Mouse (Mus musculus) erythroblast, embryonic 14.5 days (primary cell): ENCODE data around the gene Susd2. TPM values are rescaled to one million over a fixed set of nuclear protein-coding genes. Genes with fewer than 3 reads are reported as not detected.

Experiments used
- H3K27me3 ChIP-seq: 2 replicates; pipeline ENCODE4 v1.6.1; 2012; ENCODE audit warnings: inconsistent platforms; ENCODE audit not compliant: control insufficient read depth
- H3K36me3 ChIP-seq: 2 replicates; pipeline ENCODE4 v1.6.1; 2012; ENCODE audit warnings: mild to moderate bottlenecking, inconsistent platforms; ENCODE audit not compliant: control insufficient read depth
- H3K4me1 ChIP-seq: 2 replicates; pipeline ENCODE4 v1.6.1; 2012; ENCODE audit warnings: inconsistent platforms; ENCODE audit not compliant: control insufficient read depth
- H3K4me3 ChIP-seq: replicated peaks from 2 replicates; pipeline ENCODE3; 2012; ENCODE audit warnings: moderate library complexity, mild to moderate bottlenecking, inconsistent platforms
- H3K9me3 ChIP-seq: 2 replicates; pipeline ENCODE4 v1.6.1; 2012; ENCODE audit warnings: low read length, inconsistent platforms, mixed read lengths; ENCODE audit not compliant: control insufficient read depth
- GATA1 ChIP-seq: IDR thresholded peaks from 2 replicates; pipeline ENCODE4 v1.6.1; 2012; ENCODE audit warnings: low read length, inconsistent platforms, mixed read lengths
- TAL1 ChIP-seq: IDR thresholded peaks from 3 replicates; pipeline ENCODE4 v1.6.1; 2012; ENCODE audit warnings: low read length, inconsistent platforms, mixed read lengths
- polyA plus RNA-seq: library from polyadenylated mRNA; stranded (reverse); fragments of >175 nt; gene quantifications from 2 replicates; pipeline ENCODE4 v1.2.3, GENCODE M21; 2012

The Susd2 gene
- polyA plus RNA-seq, 1 experiment: 0.05 TPM

DNA sequence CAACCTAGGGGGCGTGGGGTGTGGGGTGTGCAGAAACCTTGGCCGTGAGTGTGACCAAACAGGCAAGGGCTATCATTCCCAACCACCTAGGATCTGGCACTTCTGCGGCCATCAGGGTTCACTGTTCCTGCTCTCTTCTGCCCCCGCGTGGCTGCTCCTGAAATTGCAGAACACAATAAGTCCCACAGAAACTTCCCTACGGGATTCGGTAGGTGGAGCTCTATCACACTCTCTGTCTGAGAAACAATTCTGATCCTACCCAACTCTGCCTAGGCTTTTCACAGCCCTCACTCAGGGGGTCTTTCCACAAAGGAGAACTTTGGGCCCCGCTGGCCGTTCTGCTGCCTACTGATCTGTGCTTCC is 8.1 kb downstream of the Susd2 start:
- no peak overlapping the region for H3K4me3 ChIP-seq
- H3K9me3 ChIP-seq: no peaks in the 10 kb centered on the region
- H3K36me3 ChIP-seq: no peaks in the 10 kb centered on the region
- TF ChIP-seq GATA1 (no peak), TAL1 (no peak)
- peaks cover 9% of the 10 kb centered on the region for H3K4me1 ChIP-seq
- peaks cover 3% of the 10 kb centered on the region; the same call in 1 of the 2 replicates for H3K27me3 ChIP-seq

DNA sequence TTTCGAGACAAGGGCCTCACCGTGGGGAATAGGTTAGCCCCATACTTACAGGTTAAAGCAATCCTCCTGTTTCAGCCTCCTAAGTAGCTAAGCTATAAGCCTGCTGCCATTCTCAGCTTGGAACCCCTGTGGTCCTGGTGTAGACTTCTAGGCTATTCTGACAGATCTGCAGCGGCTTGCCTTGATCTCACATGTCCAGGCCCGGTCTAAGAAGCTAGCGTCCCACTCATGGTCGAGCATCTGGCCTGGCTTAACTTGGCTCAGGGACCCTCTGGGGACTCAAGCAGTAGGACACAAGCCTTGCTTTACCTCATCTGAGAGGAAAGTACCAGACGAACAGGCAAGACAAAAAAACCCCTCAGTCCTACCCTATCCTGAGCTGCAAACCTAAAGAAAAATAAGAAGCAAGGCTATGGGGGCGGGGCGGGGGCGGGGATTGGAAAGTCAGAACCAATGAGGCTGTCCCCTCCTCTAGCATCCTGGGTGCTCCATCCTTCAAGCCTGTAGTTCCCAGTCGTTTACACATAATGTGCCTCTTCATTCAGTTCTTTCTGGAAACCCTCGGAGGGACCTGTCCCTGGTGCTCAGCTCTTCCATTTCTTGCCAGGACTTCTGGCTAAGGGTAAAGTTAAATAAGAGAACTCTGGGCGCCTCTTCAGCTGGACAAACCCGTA is 8.7 kb downstream of the Susd2 start:
- Histone ChIP-seq H3K4me3 (no peak overlapping the region), H3K4me1 (peaks cover 9% of the 10 kb centered on the region), H3K27me3 (peaks cover 3% of the 10 kb centered on the region; the same call in 1 of the 2 replicates), H3K9me3 (no peaks in the 10 kb centered on the region), H3K36me3 (no peaks in the 10 kb centered on the region)
- TF ChIP-seq GATA1 (no peak), TAL1 (no peak)

DNA sequence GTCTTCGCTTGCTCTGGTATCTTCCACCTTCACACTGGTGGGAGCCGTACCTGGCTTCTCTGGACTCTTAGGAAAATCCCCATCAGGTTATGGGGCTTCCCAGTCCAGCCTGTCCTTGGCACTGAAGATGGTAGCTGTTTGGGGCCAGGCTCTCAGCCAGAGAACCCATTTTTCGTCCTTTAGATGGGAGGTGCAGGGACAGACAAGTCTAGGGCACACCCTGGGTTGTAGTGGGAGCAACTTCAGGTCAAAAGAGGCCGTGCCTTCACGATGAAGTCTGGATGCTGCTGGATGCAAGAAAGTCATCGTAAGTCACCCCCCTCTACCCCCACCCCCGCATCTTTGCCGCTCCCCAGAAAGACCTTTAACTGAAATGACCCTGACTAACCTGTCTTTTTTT is 9.2 kb downstream of the Susd2 start:
- no peaks in the 10 kb centered on the region for H3K36me3 ChIP-seq
- TF ChIP-seq GATA1 (no peak), TAL1 (no peak)
- no peak overlapping the region for H3K4me3 ChIP-seq

DNA sequence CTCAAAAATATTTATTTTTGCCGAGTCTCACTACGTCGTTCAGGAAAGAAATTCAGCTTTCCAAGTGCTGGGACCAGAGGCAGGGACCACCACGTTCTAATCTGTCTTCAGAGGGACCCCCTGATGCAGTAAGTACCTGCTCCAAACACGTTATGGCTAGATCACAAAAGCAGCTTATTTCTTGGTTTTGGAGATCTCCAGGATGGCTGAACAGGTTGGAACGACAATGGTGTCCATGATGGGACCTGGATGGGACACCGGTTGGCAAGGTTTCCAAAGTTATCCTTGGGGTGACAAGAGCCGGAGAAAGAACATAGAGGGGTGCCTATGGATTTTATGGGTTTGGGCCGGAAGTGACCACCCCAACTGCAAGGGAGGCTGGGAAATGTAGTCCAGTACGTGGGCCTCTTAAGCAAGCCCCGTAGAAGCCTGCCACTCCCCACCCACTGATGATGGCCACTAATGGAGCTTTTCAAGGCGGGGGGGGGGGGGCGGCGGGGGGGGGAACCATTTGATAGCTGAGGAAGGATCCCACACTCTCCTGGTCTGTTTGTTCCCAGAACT is 10.2 kb downstream of the Susd2 start:
- Histone ChIP-seq H3K9me3 (peaks cover 3% of the 10 kb centered on the region; the same call in 1 of the 2 replicates), H3K4me3 (no peak overlapping the region), H3K27me3 (peaks cover 3% of the 10 kb centered on the region; the same call in 1 of the 2 replicates), H3K36me3 (no peaks in the 10 kb centered on the region), H3K4me1 (peaks cover 13% of the 10 kb centered on the region)
- TF ChIP-seq TAL1 (no peak), GATA1 (no peak)

More for the DNA sequence above, 9.2 kb downstream of the Susd2 start:
- Histone ChIP-seq H3K27me3 (peaks cover 3% of the 10 kb centered on the region; the same call in 1 of the 2 replicates), H3K9me3 (peaks cover 3% of the 10 kb centered on the region; the same call in 1 of the 2 replicates), H3K4me1 (peaks cover 13% of the 10 kb centered on the region)

DNA sequence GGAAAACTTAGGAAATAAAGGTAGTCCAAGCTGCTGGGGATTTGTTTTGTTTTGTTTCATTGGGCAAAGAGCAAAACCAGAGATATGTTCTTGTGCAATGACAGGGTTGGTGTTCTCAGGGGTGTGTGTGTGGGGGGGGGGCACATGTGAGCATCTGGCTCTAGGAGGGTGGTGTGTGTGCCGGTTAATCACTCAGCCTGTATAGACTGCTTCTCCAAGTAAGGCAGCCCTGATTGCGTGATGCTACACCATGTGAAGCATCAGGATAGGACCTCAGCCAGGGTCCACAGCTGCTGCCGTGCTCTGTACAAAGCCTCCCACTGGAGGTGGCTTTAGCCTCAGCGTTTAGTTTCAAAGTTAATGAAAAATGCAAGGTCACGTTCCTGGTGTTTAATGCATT is 10.8 kb downstream of the Susd2 start:
- H3K27me3 ChIP-seq: peaks cover under 1% of the 10 kb centered on the region; the same call in 1 of the 2 replicates
- H3K36me3 ChIP-seq: no peaks in the 10 kb centered on the region
- peaks cover 14% of the 10 kb centered on the region for H3K4me1 ChIP-seq
- H3K4me3 ChIP-seq: no peak overlapping the region
- H3K9me3 ChIP-seq: peaks cover 3% of the 10 kb centered on the region; the same call in 1 of the 2 replicates
- TF ChIP-seq TAL1 (no peak), GATA1 (no peak)

DNA sequence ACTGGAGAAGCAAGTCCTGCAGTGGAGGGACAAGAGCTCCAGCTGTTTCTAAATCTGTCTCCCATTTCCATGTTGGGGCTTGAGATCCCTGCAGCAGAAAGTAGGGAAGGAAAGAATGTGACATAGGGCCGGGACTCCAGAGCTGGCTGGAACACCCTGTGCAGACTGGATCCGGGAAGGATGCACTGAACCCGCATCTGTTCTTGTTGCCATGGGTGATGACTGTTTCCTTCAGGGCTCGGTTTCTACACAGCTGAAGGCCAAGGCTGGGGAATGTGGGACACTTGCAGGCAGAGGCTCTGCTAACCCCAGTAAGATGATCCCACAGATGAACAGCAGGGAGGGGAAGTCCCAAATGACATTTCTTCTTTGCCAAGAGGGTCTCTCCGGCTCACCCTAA is 11.2 kb downstream of the Susd2 start:
- no peak for TF ChIP-seq GATA1
- no peak for TF ChIP-seq TAL1
- H3K27me3 ChIP-seq: no peaks in the 10 kb centered on the region; the same call in 1 of the 2 replicates
- no peak overlapping the region for H3K4me3 ChIP-seq

DNA sequence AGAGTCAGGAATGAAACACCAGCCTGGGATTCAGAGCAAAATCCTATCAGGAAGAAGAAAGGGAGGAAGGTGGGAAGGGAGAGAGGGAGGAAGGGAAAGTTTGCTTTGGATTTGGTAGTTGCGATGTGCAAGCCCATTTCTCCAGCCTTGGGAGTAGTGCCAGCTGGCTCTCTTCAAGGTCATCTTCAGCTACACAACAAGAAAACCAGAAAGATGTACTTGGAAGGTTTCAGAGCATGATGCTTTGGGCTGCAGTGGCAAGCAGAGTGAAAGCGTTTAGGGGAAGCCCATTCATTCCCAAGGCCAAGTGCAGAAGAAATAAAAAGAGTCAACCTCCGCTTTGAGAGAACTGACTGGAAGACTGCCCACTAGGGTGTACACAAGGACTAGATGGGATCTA is 16.3 kb downstream of the Susd2 start:
- TF ChIP-seq TAL1: no peak
- H3K27me3 ChIP-seq: no peaks in the 10 kb centered on the region
- H3K4me3 ChIP-seq: no peak overlapping the region
- peaks cover 10% of the 10 kb centered on the region for H3K4me1 ChIP-seq
- no peaks in the 10 kb centered on the region for H3K36me3 ChIP-seq
- H3K9me3 ChIP-seq: peaks cover 3% of the 10 kb centered on the region; the same call in 1 of the 2 replicates

More for the DNA sequence above, 11.2 kb downstream of the Susd2 start:
- Histone ChIP-seq H3K36me3 (no peaks in the 10 kb centered on the region), H3K4me1 (peaks cover 17% of the 10 kb centered on the region), H3K9me3 (peaks cover 3% of the 10 kb centered on the region; the same call in 1 of the 2 replicates)

DNA sequence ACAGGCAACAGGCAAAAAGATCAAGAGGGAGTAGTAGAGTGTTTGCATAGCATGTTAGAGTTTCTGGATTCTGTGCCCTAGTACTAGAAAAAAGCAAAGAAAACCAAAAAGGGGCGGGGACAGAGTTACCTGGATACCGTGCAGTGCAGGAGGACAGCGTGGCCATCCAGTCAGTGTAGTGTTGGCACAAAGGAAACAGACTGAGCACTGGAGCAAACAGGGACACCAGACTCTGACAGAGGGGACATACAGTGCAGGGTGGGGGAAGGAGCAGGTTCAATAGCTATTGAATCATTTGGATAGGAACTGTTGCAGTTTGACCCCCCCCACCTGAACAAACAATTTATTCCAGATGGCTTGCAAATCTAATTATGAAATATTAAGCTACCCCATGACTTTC is 16.8 kb downstream of the Susd2 start:
- no peak overlapping the region for H3K4me3 ChIP-seq
- H3K9me3 ChIP-seq: peaks cover 4% of the 10 kb centered on the region; the same call in 1 of the 2 replicates
- H3K36me3 ChIP-seq: no peaks in the 10 kb centered on the region
- H3K4me1 ChIP-seq: peaks cover 10% of the 10 kb centered on the region
- peaks cover under 1% of the 10 kb centered on the region; the same call in 1 of the 2 replicates for H3K27me3 ChIP-seq
- TF ChIP-seq TAL1 (no peak), GATA1 (no peak)

DNA sequence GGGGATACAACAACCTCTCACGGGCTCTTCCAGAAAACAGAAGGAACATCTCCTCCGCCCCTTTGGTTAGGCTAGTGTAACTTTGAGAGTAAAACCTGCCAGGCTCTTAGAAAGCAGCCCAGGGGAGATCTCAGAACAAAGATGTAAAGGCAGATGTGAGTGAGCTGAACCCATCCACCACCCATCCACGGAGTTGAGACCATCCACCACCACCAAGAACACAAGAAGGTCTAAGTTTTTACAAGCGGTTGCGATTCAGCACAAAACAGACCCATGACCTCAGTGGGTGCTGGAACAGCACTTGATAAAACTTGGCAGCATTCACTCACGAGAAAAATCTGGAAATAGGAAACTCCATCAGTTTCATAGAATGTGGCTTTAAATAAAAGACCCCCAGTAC is 17.9 kb downstream of the Susd2 start:
- no peak overlapping the region for H3K4me3 ChIP-seq
- H3K4me1 ChIP-seq: peaks cover 10% of the 10 kb centered on the region
- H3K36me3 ChIP-seq: no peaks in the 10 kb centered on the region
- peaks cover 6% of the 10 kb centered on the region; the same call in 1 of the 2 replicates for H3K9me3 ChIP-seq
- peaks cover 4% of the 10 kb centered on the region; the same call in 1 of the 2 replicates for H3K27me3 ChIP-seq
- no peak for TF ChIP-seq GATA1
- no peak for TF ChIP-seq TAL1
